Mouse (Mus musculus) heart, embryonic 14.5 days (tissue): ENCODE data around the gene Cd177. TPM values are rescaled to one million over a fixed set of nuclear protein-coding genes. Genes with fewer than 3 reads are reported as not detected.
"Not testable (repeated sequence)": the region's sequence is repeated elsewhere in the genome, so short reads cannot be mapped to it uniquely, and the experiment has no call there.

Source experiments
- ATAC-seq: fragments of 200-750 bp; cut with Nextera tagmentation; 2 replicates; pipeline ENCODE4 v1.8.0; 2017; ENCODE audit warnings: low read depth, moderate TSS enrichment; ENCODE audit not compliant: insufficient number of reproducible peaks, insufficient read depth, low FRiP score
- H3K27ac ChIP-seq, 2 experiments: fragments of 200-500 bp in 1 of 2; fragments of 300-500 bp in 1 of 2; sonication (generic) in 1 of 2; replicated peaks in 1 of 2; 2 replicates each; pipeline ENCODE4 v1.5.1; 2012 to 2014; ENCODE audit warnings: low read depth in 2 of 2, low read length in 2 of 2, control low read depth in 1 of 2, mild to moderate bottlenecking in 1 of 2, mixed read lengths in 1 of 2; ENCODE audit not compliant: control insufficient read depth in 1 of 2, insufficient read depth in 1 of 2
- H3K27me3 ChIP-seq: fragments of 300-500 bp; sonication (generic); 2 replicates; pipeline ENCODE4 v1.6.1; 2014; ENCODE audit warnings: mild to moderate bottlenecking, low read length, control low read depth; ENCODE audit not compliant: control insufficient read depth, insufficient read depth
- H3K36me3 ChIP-seq: fragments of 300-500 bp; sonication (generic); 2 replicates; pipeline ENCODE4 v1.6.1; 2014; ENCODE audit warnings: mild to moderate bottlenecking, control low read depth, low read length, mixed read lengths; ENCODE audit not compliant: control insufficient read depth, insufficient read depth
- H3K4me1 ChIP-seq, 2 experiments: fragments of 200-500 bp in 1 of 2; fragments of 300-500 bp in 1 of 2; sonication (generic) in 1 of 2; 2 replicates each; pipeline ENCODE4 v1.6.1; 2012 to 2014; ENCODE audit warnings: low read length in 2 of 2, control low read depth in 1 of 2, mixed read lengths in 1 of 2; ENCODE audit not compliant: control insufficient read depth in 2 of 2, insufficient read depth in 2 of 2
- H3K4me2 ChIP-seq: fragments of 300-500 bp; sonication (generic); 2 replicates; pipeline ENCODE4 v1.6.1; 2014; ENCODE audit warnings: mild to moderate bottlenecking, low read length
- H3K4me3 ChIP-seq, 2 experiments: fragments of 200-500 bp in 1 of 2; fragments of 300-500 bp in 1 of 2; sonication (generic) in 1 of 2; 2 replicates each; pipeline ENCODE4 v1.5.1; 2012 to 2014; ENCODE audit warnings: low read length in 2 of 2, mild to moderate bottlenecking in 2 of 2, control low read depth in 1 of 2, low read depth in 1 of 2, moderate library complexity in 1 of 2; ENCODE audit not compliant: control insufficient read depth in 1 of 2, insufficient read depth in 1 of 2
- H3K9ac ChIP-seq: fragments of 300-500 bp; sonication (generic); 2 replicates; pipeline ENCODE4 v1.6.1; 2014; ENCODE audit warnings: mild to moderate bottlenecking, low read length
- H3K9me3 ChIP-seq: fragments of 300-500 bp; sonication (generic); 2 replicates; pipeline ENCODE4 v1.6.1; 2016; ENCODE audit warnings: low read length, control low read depth; ENCODE audit not compliant: control insufficient read depth
- WGBS: fragments of 180-500 bp; shearing (Covaris S2); extraction: QIAGEN DNeasy Blood & Tissue Kit; methylation state at CpG from one replicate; pipeline ENCODE4 v1.1.7; 2014; 5-methylcytosine and 5-hydroxymethylcytosine counted together
- polyA plus RNA-seq: library from polyadenylated mRNA; unstranded; fragments of >200 nt; fragmentation: Nextera tagmentation; extraction: Ambion mirVana; gene quantifications from 2 replicates; pipeline ENCODE4 v1.2.1, GENCODE M21; 2014

The Cd177 gene
- polyA plus RNA-seq, 1 experiment from 2014 or later, result not detected

- 82% methylated on average over 11 of the region's 11 CpGs for WGBS
- H3K27ac ChIP-seq, H3K4me2 ChIP-seq, H3K4me1 ChIP-seq, ATAC-seq, H3K27me3 ChIP-seq, H3K9me3 ChIP-seq, H3K9ac ChIP-seq, H3K36me3 ChIP-seq, H3K4me3 ChIP-seq: not testable (repeated sequence)
These were observed 33.3 kb downstream of the Cd177 start, which contains the start of gene Gm4763 for GRCm38 (mm10) chr7:24726808-24727207. TSS of gene Gm4763 (minus strand) at chr7:24726908.

DNA sequence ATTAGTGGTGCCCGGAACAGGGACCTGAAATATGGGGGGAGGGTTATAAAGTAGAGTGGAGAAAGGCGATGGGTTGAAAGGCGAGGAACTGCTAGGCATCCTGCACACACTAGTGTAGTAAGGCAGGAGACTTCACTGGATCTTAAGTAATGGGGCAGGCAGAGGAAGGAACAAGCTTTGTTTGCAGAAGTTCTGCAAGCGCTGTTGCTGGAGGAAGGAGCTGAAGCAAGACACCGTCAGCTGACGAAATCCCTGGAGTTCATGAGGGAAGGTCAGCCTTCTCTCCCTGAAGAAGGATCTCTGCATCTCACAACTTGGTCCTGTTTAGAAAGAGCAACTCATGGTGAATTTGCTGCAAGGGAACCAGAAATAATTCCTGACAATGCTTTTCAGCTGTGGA lies 45.1 kb downstream of the Cd177 start:
- H3K27me3 ChIP-seq, result no peaks in the 10 kb centered on the region
- WGBS, result 66% methylated on average over 6 of the region's 6 CpGs
- H3K27ac ChIP-seq, result no peak overlapping the region
- H3K4me1 ChIP-seq, result no peaks in the 10 kb centered on the region
- no peak overlapping the region for H3K4me3 ChIP-seq
- H3K36me3 ChIP-seq, result no peaks in the 10 kb centered on the region
- H3K9ac ChIP-seq, result no peak overlapping the region
- no peaks in the 10 kb centered on the region for H3K9me3 ChIP-seq
- no peak for ATAC-seq
- no peak overlapping the region for H3K4me2 ChIP-seq

DNA sequence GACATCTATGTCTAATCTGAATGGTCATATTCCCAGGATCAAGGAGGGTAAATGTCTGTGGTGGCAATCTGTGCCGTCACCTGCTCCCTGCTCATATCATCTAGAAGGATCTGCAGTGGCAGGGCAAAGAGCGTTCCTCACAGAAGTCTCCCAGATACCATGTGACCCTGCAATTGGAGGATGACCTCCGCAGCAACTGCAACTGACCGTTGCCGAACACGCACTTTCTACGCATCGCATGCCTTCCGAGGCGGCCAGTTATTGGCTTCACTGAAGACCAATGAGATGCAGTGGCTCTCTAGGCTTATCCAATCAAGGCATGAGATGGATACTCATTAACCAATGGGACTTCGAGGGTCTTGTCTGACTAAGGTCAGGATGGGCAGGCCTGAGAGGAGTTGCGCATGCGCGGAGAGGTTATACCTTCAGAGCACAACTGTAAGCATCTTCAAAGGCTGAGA lies 51.2 kb downstream of the Cd177 start, which contains the start of gene BC049730:
Gene BC049730 (plus strand): TSS at position 411 of the 461 bp plus-strand sequence.
- 90% methylated on average over 14 of the region's 14 CpGs for WGBS
- no peak within 1 kb of the TSS for H3K4me3 ChIP-seq
- H3K4me1 ChIP-seq, result no peaks in the 10 kb centered on the region
- H3K4me2 ChIP-seq, result no peak within 1 kb of the TSS
- no peak for ATAC-seq
- H3K27ac ChIP-seq, result no peak within 1 kb of the TSS
- H3K27me3 ChIP-seq, result no peaks in the 10 kb centered on the region
- H3K9ac ChIP-seq, result no peak within 1 kb of the TSS
- no peaks in the 10 kb centered on the region for H3K9me3 ChIP-seq
- H3K36me3 ChIP-seq, result no peaks in the 10 kb centered on the region

GRCm38 (mm10) chr7:24702841-24703240 lies 57.3 kb downstream of the Cd177 start:
- H3K4me2 ChIP-seq, H3K4me3 ChIP-seq, H3K9ac ChIP-seq, H3K9me3 ChIP-seq, H3K36me3 ChIP-seq, H3K27ac ChIP-seq, ATAC-seq, H3K27me3 ChIP-seq, H3K4me1 ChIP-seq: not testable (repeated sequence)
- WGBS, result 70% methylated on average over 9 of the region's 9 CpGs

GRCm38 (mm10) chr7:24697891-24698290 lies 62.2 kb downstream of the Cd177 start:
- not testable (repeated sequence) for H3K27ac ChIP-seq, H3K27me3 ChIP-seq, H3K4me2 ChIP-seq, H3K9ac ChIP-seq, H3K4me3 ChIP-seq, H3K4me1 ChIP-seq, H3K9me3 ChIP-seq, H3K36me3 ChIP-seq, ATAC-seq
- WGBS, result 91% methylated on average over 4 of the region's 4 CpGs

Other genes starting within 250 kb of the Cd177 start
- gene AC161166.1, start 247.9 kb downstream of the Cd177 start, polyA plus RNA-seq, result 0.38 TPM in 1 of 2 replicates, not detected in the other
- 7.4 and 8.0 TPM in 2 replicates for gene Irgq, start 229.6 kb downstream of the Cd177 start, polyA plus RNA-seq
- not detected in 2 replicates for gene Pinlyp, start 214.2 kb downstream of the Cd177 start, polyA plus RNA-seq
- gene Xrcc1, start 214.0 kb downstream of the Cd177 start, polyA plus RNA-seq, result 54.6 and 57.4 TPM in 2 replicates
- 24.8 and 26.2 TPM in 2 replicates for gene Ethe1, start 172.8 kb downstream of the Cd177 start, polyA plus RNA-seq
- gene Zfp575, start 172.7 kb downstream of the Cd177 start, polyA plus RNA-seq, result 0.36 and 0.49 TPM in 2 replicates
- gene Phldb3, start 149.5 kb downstream of the Cd177 start, polyA plus RNA-seq, result 0.08 TPM in 1 of 2 replicates, not detected in the other
- not detected in 2 replicates for gene Lypd3, start 123.8 kb downstream of the Cd177 start, polyA plus RNA-seq
- gene Tex101, start 83.6 kb downstream of the Cd177 start, polyA plus RNA-seq, result not detected in 2 replicates
- not detected in 2 replicates for gene BC049730, start 51.1 kb downstream of the Cd177 start, polyA plus RNA-seq
- not detected in 2 replicates for gene Gm4763, start 33.4 kb downstream of the Cd177 start, polyA plus RNA-seq
- gene Ceacam10, start 16.9 kb upstream of the Cd177 start, polyA plus RNA-seq, result not detected in 2 replicates
- 13.5 and 14.2 TPM in 2 replicates for gene Gm9844, start 101.9 kb upstream of the Cd177 start, polyA plus RNA-seq
- gene Lypd4, start 109.6 kb upstream of the Cd177 start, polyA plus RNA-seq, result not detected in 2 replicates
- not detected in 2 replicates for gene Dmrtc2, start 109.7 kb upstream of the Cd177 start, polyA plus RNA-seq
- 1,418 and 1,656 TPM in 2 replicates for gene Rps19, start 124.1 kb upstream of the Cd177 start, polyA plus RNA-seq
- gene Cd79a, start 137.1 kb upstream of the Cd177 start, polyA plus RNA-seq, result not detected in 2 replicates
- gene Arhgef1, start 142.6 kb upstream of the Cd177 start, polyA plus RNA-seq, result 58.4 and 63.3 TPM in 2 replicates
- not detected in 2 replicates for gene Gm4881, start 184.2 kb upstream of the Cd177 start, polyA plus RNA-seq
- gene Rabac1, start 212.4 kb upstream of the Cd177 start, polyA plus RNA-seq, result 254 and 263 TPM in 2 replicates
- gene Atp1a3, start 245.6 kb upstream of the Cd177 start, polyA plus RNA-seq, result 0.67 and 0.76 TPM in 2 replicates